ENCODE assay signal across 18 mouse cellular contexts in genomic region chr2:29387268-29387667, GRCm38 (mm10).
"Had no signal": no experiment of that assay in that cellular context is flagged by ENCODE, and none has a peak within 500 bp of the region (broad histone marks: within the 10 kb centered on the region; RNA-seq: fewer than 3 reads in every experiment).

No protein-coding gene starts in this region.

- H3K4me3 ChIP-seq: myocyte; neural tube, embryonic 13.5 days; neural tube, embryonic 15.5 days had no signal

- H3K27me3 ChIP-seq: neural tube, embryonic 13.5 days; neural tube, embryonic 15.5 days had no signal

- ATAC-seq: midbrain, embryonic 16.5 days had no signal

- H3K9me3 ChIP-seq: neural tube, embryonic 13.5 days; neural tube, embryonic 15.5 days had no signal

- DNase-seq: lung, adult 18-20 months; lung, embryonic 14.5 days; lung, postnatal 10 days; lung, postnatal 4 days; midbrain, embryonic 14.5 days; retina, postnatal 1 day; right cerebral cortex, adult 18-20 months; right cerebral cortex, postnatal 25 days; right cerebral cortex, postnatal 4 days; spleen, adult 18-20 months; thymus, adult 18-20 months; thymus, postnatal 14 days; thymus, postnatal 36 days had no signal

- H3K4me2 ChIP-seq: lung, embryonic 14.5 days; midbrain, embryonic 11.5 days; neural tube, embryonic 13.5 days; neural tube, embryonic 15.5 days had no signal

- H3K36me3 ChIP-seq: neural tube, embryonic 13.5 days; neural tube, embryonic 15.5 days had no signal

- H3K9ac ChIP-seq: lung, embryonic 14.5 days; neural tube, embryonic 13.5 days; neural tube, embryonic 15.5 days had no signal

- H3K27ac ChIP-seq: neural tube, embryonic 13.5 days; neural tube, embryonic 15.5 days had no signal
